Mouse (Mus musculus) cerebellum, adult 2 months (tissue): ENCODE results near the gene Rassf8. TPM values are rescaled to one million over a fixed set of nuclear protein-coding genes. Genes with fewer than 3 reads are reported as not detected.

Experiments
- DNase-seq, 2 experiments: peaks; one replicate each; pipeline ENCODE4 v3.0.0; 2021
- H3K27ac ChIP-seq: fragments of 200-500 bp; 2 replicates; pipeline ENCODE4 v1.5.1; 2012; ENCODE audit warnings: low read length, control low read depth, inconsistent platforms; ENCODE audit not compliant: insufficient read depth
- H3K27me3 ChIP-seq: fragments of 200-500 bp; 2 replicates; pipeline ENCODE4 v1.6.1; 2012; ENCODE audit warnings: inconsistent platforms, mild to moderate bottlenecking, low read length, moderate library complexity; ENCODE audit not compliant: control insufficient read depth, insufficient read depth
- H3K4me1 ChIP-seq: fragments of 200-500 bp; 2 replicates; pipeline ENCODE4 v1.6.1; 2011; ENCODE audit warnings: low read length; ENCODE audit not compliant: control insufficient read depth, insufficient read depth
- H3K4me3 ChIP-seq: fragments of 200-500 bp; replicated peaks from 2 replicates; pipeline ENCODE3; 2011; ENCODE audit warnings: mild to moderate bottlenecking, low read depth, low read length, control low read depth; ENCODE audit not compliant: insufficient read depth
- CTCF ChIP-seq: fragments of 200-500 bp; IDR thresholded peaks from 2 replicates; pipeline ENCODE4 v1.5.1; 2011; ENCODE audit warnings: low read depth, mild to moderate bottlenecking, control low read depth, low read length, moderate library complexity, borderline replicate concordance; ENCODE audit not compliant: insufficient read depth
- POLR2A ChIP-seq: fragments of 200-500 bp; IDR thresholded peaks from 2 replicates; pipeline ENCODE4 v1.6.1; 2011; ENCODE audit warnings: low read length, control low read depth, borderline replicate concordance; ENCODE audit not compliant: insufficient read depth
- WGBS: fragments of 180-500 bp; shearing (Covaris S2); methylation state at CpG from one replicate; pipeline ENCODE4 v1.1.7; 2018; 5-methylcytosine and 5-hydroxymethylcytosine counted together
- polyA plus RNA-seq: library from polyadenylated mRNA; depleted of rRNA; stranded (reverse); fragments of >200 nt; gene quantifications from 2 replicates; pipeline ENCODE4 v1.2.3, GENCODE M21; 2012; rRNA removed

The Rassf8 gene
- polyA plus RNA-seq, 1 experiment: 38.1 TPM

DNA sequence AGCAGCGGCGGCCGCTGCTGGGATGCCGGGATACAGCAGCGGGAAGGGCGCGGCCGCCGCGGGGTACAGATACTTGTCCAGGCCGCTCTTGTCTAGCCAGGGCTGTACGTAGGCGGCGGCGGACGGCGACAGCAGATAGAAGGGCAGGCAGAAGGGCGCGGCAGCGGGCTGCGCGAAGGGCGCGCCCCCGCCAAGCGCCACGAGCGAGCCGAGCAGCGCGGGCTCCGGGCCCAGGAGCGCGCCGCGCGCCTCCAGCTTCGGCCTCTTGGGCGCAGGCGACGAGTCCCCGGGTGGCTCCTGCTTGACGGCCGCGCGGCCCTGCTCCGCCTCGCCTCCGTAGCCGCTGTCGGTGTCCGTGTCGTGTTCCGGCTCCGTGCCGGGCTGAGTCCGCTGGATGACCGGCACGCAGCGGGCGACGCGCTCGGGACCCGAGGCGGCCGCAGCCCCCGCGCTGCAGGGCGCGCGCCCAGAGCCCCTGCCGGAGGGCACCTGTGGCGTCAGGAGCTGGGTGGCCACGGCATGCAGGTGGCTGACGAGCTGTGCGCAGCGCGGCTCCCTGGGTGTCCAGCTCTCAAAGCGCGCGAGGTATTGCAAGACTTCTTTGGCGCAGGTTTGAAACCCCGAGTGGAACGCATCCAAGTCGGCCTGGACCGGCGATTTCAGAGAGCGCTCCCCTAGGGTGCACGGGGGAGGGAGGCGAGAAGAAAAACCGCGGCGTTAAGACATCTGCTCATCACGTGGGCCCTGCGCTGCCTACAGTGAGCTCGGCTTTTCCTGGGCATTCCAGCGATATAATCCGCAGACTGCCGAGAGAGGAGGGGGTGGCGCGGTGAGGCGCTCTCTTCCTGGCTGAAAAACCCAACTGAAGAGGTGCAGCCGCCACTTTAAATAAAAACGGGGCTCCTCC is 116.8 kb downstream of the Rassf8 start:
- H3K27ac ChIP-seq: peak overlapping the region; percentile 96
- H3K4me3 ChIP-seq: peak overlapping the region; percentile 95
- H3K4me1 ChIP-seq: peaks cover 4% of the 10 kb centered on the region
- peak; percentile 84 to 85 for DNase-seq
- WGBS: under 1% methylated on average over 93 of the region's 105 CpGs
- TF ChIP-seq POLR2A: peak; percentile 38; the same call in 1 of the 2 replicates
- TF ChIP-seq CTCF: no peak
- H3K27me3 ChIP-seq: no peaks in the 10 kb centered on the region

DNA sequence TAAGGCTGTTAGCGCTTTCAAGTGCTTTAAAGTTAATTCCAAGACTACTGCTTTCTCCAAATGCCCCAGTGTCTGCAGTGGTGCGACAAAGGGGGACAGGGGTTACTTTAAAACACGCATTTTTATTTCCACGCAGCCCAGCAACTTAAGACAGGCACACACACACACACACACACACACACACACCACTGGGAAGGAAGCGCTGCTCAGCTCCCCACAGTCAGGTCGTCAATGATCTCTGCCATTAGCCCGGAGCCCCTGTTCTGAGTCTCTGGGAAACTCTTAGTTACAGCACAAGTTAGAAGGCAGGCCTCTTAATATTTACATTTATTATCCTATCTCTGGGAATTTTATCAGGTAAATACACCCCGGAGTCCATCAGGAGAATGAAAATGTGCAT is 117.6 kb downstream of the Rassf8 start:
- H3K4me1 ChIP-seq: peaks cover 4% of the 10 kb centered on the region
- peak in 1 of 2 experiments; percentile 45 for DNase-seq
- H3K27ac ChIP-seq: peak overlapping the region; percentile 96
- TF ChIP-seq CTCF (no peak), POLR2A (no peak)
- WGBS: 0% methylated on average over 8 of the region's 8 CpGs
- H3K27me3 ChIP-seq: no peaks in the 10 kb centered on the region
- H3K4me3 ChIP-seq: peak overlapping the region; percentile 95

DNA sequence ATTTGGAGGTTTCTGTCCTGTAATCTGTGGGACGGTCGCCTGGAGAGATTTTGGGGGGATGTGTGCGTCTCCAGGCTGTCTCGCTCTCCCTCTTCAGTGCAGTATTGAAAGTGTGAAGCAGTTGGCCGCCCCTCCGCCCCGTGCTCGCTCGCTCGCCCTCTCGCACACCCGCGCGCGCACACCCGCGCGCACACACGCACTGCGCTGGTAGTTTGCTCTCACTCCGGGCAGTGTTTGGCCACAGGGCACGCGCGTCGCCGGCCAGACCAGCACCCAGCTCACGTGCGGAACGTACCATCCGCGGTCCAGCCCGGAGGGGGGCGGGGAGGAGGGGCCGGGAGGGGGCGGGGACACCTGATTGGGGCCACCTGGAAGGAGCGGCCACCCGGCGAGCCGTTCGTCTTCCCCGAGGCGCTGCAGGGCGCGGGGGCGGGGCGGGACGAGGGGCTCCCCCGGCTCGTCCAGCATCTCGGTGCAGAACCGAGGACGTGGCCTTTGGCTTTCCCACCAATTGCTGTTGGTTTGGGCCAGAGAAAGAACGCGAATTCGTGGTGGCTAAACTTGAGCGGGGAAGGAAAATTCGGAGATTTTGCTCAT is 118.8 kb downstream of the Rassf8 start, which contains the start of gene Bhlhe41:
Gene Bhlhe41, minus strand, starts transcription at position 270 of the 597 bp plus-strand sequence.
- Histone ChIP-seq H3K27me3 (no peaks in the 10 kb centered on the region), H3K27ac (peak within 1 kb of the TSS; percentile 99), H3K4me3 (peak within 1 kb of the TSS; percentile 95), H3K4me1 (peaks cover 1% of the 10 kb centered on the region)
- TF ChIP-seq CTCF (no peak), POLR2A (peak; percentile 62)
- WGBS: under 1% methylated on average over 54 of the region's 57 CpGs
- DNase-seq: peak; percentile 89 to 92

DNA sequence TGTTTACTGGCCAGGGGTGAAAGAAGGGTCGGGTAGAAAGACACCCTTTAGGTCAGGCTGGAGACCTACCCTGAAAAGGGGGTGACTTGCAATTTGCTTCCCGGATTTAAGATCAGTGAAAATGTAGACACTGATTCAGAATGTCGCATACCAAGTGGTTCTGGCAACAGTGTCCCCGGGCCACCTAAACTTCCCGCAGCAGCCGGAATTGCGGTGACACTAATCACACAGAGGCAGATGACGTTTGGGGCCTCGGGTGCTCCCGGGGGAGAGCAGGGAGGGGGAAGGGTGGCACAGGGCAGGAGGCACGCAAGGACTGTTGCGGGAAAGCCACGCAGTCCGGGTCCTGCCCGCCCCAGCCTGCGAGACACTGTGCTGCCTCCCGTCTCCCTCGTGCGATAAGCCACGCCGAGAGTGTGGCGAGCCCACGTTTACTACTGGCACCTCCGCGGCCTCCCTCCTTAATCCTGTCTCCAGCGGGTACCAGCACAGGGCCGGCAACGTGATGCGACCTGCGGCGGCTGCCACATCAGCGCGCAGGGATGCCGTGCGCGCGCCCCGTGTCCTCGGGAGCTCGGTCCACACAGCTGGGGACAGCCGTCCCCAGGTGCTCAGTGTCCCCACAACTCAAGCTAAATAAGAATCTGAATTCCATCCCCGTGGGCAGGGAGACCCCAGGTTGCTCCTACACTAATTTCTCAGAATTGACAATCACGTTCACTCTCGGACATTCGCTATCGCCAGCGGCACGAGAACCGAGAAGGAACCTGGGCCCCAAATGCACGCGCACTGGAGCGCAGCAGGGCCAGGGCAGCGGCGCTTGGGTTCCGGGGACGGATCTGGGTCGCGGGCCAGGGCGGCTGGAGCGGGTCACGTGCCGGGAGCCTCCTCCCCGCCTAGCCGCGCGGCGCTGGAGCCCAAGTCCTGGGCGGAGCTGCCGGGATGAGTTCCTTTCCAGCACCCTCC is 119.6 kb downstream of the Rassf8 start:
- Histone ChIP-seq H3K4me1 (peaks cover 3% of the 10 kb centered on the region; the same call in 1 of the 2 replicates), H3K4me3 (peak overlapping the region; percentile 95), H3K27me3 (no peaks in the 10 kb centered on the region), H3K27ac (peak overlapping the region; percentile 99)
- TF ChIP-seq CTCF (no peak), POLR2A (peak; percentile 66)
- peak; percentile 89 to 90 for DNase-seq
- under 1% methylated on average over 69 of the region's 69 CpGs for WGBS

DNA sequence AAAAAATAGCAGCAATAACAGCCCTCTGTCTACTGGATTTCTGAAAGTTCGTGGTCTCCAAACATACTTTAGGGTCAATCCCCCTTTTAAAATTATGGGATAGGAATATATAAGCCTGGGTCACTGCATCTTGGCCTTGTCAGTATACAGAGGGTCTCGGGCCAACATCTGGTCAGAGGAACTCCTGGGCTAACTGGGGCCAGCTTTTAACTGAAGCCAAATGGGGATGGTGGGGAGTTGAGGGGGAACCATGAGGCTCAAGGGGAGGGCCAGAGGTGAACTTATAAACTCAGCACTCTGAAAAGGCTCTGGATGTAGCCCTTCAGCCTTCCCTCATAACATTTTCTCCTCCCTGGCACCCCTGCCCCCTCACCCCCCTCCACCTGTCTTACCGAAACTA is 120.6 kb downstream of the Rassf8 start:
- WGBS: 58% methylated on average over 3 of the region's 3 CpGs
- Histone ChIP-seq H3K4me3 (no peak overlapping the region), H3K4me1 (peaks cover 3% of the 10 kb centered on the region; the same call in 1 of the 2 replicates), H3K27ac (no peak overlapping the region), H3K27me3 (no peaks in the 10 kb centered on the region)
- no peak for DNase-seq
- TF ChIP-seq CTCF (no peak), POLR2A (no peak)

Other genes with a start within 250 kb of the Rassf8 start
- gene Lmntd1, start 132.4 kb upstream of the Rassf8 start, polyA plus RNA-seq: 0.70 and 1.2 TPM in 2 replicates
- not detected in 2 replicates for gene Tuba3b, start 131.0 kb upstream of the Rassf8 start, polyA plus RNA-seq
- gene Bhlhe41, start 118.8 kb downstream of the Rassf8 start, polyA plus RNA-seq: 33.9 and 35.0 TPM in 2 replicates
- gene Sspn, start 184.9 kb downstream of the Rassf8 start, polyA plus RNA-seq: 6.4 and 7.1 TPM in 2 replicates